Mouse (Mus musculus): ENCODE measurements around the gene Psma4. TPM values are rescaled to one million over a fixed set of nuclear protein-coding genes. Genes with fewer than 3 reads are reported as not detected.

The Psma4 gene
- polyA plus RNA-seq (2017; shearing (Covaris generic)): 242 TPM

GRCm38 (mm10) chr9:54950575-54951321, at the start of gene Psma4, which contains the start of gene AY074887:
Gene Psma4 (plus strand): TSS chr9:54950790.
Gene AY074887 (minus strand): TSS chr9:54950998.

DNA sequence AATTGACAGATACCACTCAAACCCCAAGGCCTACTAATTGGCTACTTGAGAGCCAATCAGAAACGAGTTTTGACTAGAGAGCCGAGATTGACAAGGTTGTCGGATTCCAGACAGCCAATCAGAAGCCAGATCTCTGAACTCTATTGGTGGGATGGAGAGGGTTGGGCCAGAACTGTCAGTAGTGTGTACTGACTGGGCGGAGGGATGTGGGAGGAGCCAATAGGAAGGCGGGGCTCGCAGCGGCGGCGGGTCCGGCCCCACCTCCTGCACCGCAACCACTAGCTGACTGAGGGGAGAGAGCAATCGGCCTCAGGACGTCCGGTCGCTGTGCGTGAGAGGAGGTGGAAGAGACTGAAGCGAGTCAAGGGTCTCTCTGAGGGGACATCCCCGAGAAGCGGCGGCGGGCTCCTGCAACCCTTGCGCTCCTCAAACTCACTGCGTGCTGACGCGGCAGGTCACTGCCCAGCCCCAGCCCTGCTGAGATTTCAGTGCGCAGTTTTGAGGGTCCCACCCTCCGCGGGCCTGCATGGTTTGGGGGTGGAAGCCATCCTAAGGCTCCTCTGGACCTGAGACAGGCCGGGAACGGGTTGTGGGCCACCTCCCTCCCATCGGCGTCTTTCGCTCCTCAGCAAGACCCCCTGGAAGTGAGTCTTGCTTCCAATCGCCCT, 33.4 kb upstream of the Psma4 start, which contains the start of gene Hykk:
Hykk (plus strand) TSS at position 274 of the 668 bp plus-strand sequence.

GRCm38 (mm10) chr9:54980674-54981073, 30.1 kb downstream of the Psma4 start, which contains the start of gene Chrna5:
Gene Chrna5 (plus strand): TSS chr9:54980880.

Other genes with a start within 250 kb of the Psma4 start
- gene Wdr61, start 216.3 kb upstream of the Psma4 start, polyA plus RNA-seq (2017; shearing (Covaris generic)): 98.0 TPM
- gene Crabp1, start 186.0 kb upstream of the Psma4 start, polyA plus RNA-seq (2017; shearing (Covaris generic)): not detected
- 22.3 TPM for gene Ireb2, start 87.0 kb upstream of the Psma4 start, polyA plus RNA-seq (2017; shearing (Covaris generic))
- gene Hykk, start 33.5 kb upstream of the Psma4 start, polyA plus RNA-seq (2017; shearing (Covaris generic)): 0.44 TPM
- 0.60 TPM for gene AY074887, start 208 bp downstream of the Psma4 start, polyA plus RNA-seq (2017; shearing (Covaris generic))
- gene Chrna5, start 30.1 kb downstream of the Psma4 start, polyA plus RNA-seq (2017; shearing (Covaris generic)): not detected
- gene Chrna3, start 75.8 kb downstream of the Psma4 start, polyA plus RNA-seq (2017; shearing (Covaris generic)): not detected
- gene Chrnb4, start 98.0 kb downstream of the Psma4 start, polyA plus RNA-seq (2017; shearing (Covaris generic)): 0.05 TPM
- 50.3 TPM for gene Ube2q2, start 198.1 kb downstream of the Psma4 start, polyA plus RNA-seq (2017; shearing (Covaris generic))